Mouse (Mus musculus) CH12.LX (cell line): Measurements from ENCODE around the gene Rfx4.

ENCODE experiments used
- CTCF ChIP-seq, 2 experiments: IDR thresholded peaks in 1 of 2; conservative IDR thresholded peaks in 1 of 2; 2 replicates each; pipeline ENCODE4 v1.5.1; 2011 to 2012; ENCODE audit warnings: low read depth in 2 of 2, low read length in 2 of 2, improper control_type of control experiment in 1 of 2, inconsistent platforms in 1 of 2, mild to moderate bottlenecking in 1 of 2, moderate library complexity in 1 of 2
- JUND ChIP-seq: conservative IDR thresholded peaks from 2 replicates; pipeline ENCODE4 v1.6.1; 2011; ENCODE audit warnings: low read depth, low read length, improper control_type of control experiment
- MEF2A ChIP-seq: IDR thresholded peaks from 2 replicates; pipeline ENCODE4 v1.6.1; 2014; ENCODE audit warnings: low read depth, mild to moderate bottlenecking, inconsistent platforms, low read length, improper control_type of control experiment, borderline replicate concordance
- POLR2A ChIP-seq: IDR thresholded peaks from 2 replicates; pipeline ENCODE4 v1.6.1; 2011; ENCODE audit warnings: low read depth, mild to moderate bottlenecking, improper control_type of control experiment, low read length
- ZKSCAN1 ChIP-seq: IDR thresholded peaks from 2 replicates; pipeline ENCODE4 v1.6.1; 2012; ENCODE audit warnings: low read depth, inconsistent platforms, low read length, improper control_type of control experiment, borderline replicate concordance
- ZNF384 ChIP-seq: IDR thresholded peaks from 2 replicates; pipeline ENCODE4 v1.6.1; 2012; ENCODE audit warnings: low read depth, low read length, improper control_type of control experiment, inconsistent platforms

DNA sequence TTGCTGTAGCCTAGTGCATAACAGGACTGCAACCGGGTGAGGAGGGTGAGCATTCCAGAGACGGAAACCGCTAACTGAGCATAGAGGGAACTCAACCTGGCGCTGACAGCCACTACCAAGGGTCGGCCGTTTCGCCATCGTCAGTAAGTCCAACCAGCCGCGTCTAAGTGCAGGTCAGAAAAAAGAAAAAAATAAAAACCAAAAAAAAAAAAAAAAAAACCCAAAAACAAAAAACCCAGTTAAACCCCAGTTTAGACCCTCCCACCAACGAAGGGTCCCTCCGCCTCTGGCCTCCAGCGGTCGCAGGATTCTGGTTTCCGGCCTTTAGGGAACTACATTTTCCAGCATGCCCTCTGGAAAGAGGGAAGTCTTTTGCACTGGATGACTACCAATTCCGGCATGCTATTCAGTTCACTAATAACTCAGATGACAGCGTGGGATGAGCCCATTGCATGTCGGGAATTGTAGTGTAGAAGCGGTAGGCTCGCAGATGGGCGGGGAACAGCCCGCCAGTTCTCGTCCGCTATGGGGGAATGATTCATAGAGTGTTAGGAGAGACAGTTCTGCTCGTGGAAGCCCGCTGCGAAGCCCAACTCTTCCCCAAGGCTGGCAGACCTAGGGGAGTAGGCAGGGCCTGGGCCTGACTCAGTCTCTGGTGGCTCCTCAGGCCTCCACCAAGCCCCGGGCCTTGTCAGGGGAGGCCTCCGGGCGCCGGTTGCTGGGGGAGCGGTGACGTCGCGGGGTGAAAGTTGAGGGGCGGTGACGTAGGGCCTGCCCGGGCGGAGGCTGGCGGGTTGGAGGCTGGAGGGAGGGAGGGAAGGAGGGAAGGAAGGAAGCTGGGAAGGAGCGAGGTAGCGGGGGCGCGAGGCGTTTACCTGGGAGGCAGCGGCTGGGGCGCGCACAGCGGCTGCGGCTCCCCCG, 161.2 kb downstream of the Rfx4 start, which contains the start of gene Ric8b:
- TF ChIP-seq CTCF (conservative IDR thresholded peaks at IDR 0.05 in 1 of 2, IDR thresholded peaks at IDR 0.05 in 1 of 2; ENCODE audit: low read depth in 2 of 2, low read length in 2 of 2): no peak
- TF ChIP-seq ZNF384: peak; percentile 89
- no peak for TF ChIP-seq JUND
- no peak for TF ChIP-seq ZKSCAN1
- peak; percentile 54 for TF ChIP-seq POLR2A
- 0 out of 2 replicates have a peak, but pooled peaks have one; percentile 31 for TF ChIP-seq MEF2A
